Mouse (Mus musculus): ENCODE measurements around the gene Plekhb2.

- no peak for TF ChIP-seq CTCF (IDR thresholded peaks at IDR 0.05; ENCODE audit: extremely low read depth, insufficient read depth, low read length)
- no peak for TF ChIP-seq POLR2A (IDR thresholded peaks at IDR 0.05; ENCODE audit: extremely low read depth, insufficient read depth, low read length)
Measured at GRCm38 (mm10) chr1:34808445-34808844, 41.3 kb upstream of the Plekhb2 start.

All from cortical plate, adult 2 months (tissue).